ENCODE assay signal across 16 mouse cellular contexts in the genomic region with DNA sequence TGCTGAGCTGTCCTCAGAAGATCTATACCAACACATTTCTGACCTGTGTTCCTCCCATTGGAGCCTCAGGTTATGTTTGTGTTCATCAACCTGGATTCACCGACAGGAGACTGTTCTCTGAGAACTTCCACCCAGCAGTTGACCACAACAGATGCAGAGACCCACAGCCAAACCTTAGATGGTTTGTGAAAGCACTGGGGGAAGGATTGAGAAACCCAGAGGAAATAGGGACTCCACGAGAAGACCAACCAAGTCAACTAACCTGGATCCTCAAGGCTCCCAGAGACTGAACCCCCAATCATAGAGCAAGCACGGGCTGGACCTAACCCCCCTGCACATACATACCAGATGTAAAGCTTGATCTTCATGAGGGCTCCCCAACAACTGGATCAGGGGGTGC.
"Had no signal": no experiment of that assay in that cellular context is flagged by ENCODE, and none has a peak within 500 bp of the region (broad histone marks: within the 10 kb centered on the region; RNA-seq: fewer than 3 reads in every experiment).

No protein-coding gene starts in this region.

- DNase-seq: gastrocnemius, adult 2 months; gastrocnemius, postnatal 10 days; gastrocnemius, postnatal 25 days; heart, adult 18-20 months; heart, postnatal 10 days; heart, postnatal 4 days; kidney, adult 18-20 months; kidney, adult 8-10 months; kidney, postnatal 10 days; kidney, postnatal 25 days; kidney, postnatal 4 days; liver had no signal

- ATAC-seq: hindbrain, embryonic 16.5 days; inflammation-experienced regulatory T-cells, adult 6 months; intestine, embryonic 15.5 days; intestine, postnatal 0 days had no signal
